Mouse (Mus musculus) lung, postnatal 14 days (tissue): Measurements from ENCODE around the gene Cdkn1c.

ENCODE experiments used
- DNase-seq: peaks from one replicate; pipeline ENCODE4 v3.0.0; 2021

Gene Cdkn1c

DNA sequence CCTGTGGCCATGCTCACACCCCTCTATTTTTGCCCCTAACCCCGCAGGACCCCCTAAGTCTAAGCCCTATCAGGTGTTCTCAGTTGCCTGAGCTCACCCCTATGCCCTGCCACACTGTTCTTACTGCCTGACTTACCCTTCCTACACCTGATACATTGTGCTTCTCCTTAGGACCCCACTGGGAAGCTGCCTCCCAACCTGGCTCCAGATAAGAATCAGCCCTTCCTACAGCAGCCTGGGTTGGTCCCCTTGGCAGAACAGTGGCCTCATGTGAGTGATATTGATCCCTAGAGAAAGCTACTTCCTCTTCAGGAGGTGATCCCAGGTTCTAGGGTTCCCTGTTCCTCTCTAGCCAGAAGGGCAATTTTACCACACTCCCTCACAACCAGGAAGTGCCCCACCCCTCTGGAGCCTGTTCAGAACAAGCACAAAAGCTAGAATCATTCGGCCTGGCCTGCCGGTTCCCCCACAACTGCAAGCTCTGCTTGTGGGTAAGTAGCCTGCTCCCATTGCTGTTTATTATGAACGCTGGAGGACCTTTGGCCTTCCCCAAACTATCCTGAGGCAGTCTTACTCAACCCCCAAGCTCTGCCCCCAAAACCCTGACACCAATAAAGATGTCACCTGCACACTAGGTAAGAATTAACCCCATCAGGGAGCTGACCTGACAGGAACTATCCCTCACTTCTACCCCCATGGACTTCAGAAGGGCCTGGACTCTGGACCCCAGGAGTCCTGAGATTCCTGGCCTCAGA lies 12.7 kb upstream of the Cdkn1c start, which contains the start of gene Slc22a18:
Slc22a18 (plus strand) TSS at position 390 of the 755 bp plus-strand sequence.
- peak; percentile 57 for DNase-seq

DNA sequence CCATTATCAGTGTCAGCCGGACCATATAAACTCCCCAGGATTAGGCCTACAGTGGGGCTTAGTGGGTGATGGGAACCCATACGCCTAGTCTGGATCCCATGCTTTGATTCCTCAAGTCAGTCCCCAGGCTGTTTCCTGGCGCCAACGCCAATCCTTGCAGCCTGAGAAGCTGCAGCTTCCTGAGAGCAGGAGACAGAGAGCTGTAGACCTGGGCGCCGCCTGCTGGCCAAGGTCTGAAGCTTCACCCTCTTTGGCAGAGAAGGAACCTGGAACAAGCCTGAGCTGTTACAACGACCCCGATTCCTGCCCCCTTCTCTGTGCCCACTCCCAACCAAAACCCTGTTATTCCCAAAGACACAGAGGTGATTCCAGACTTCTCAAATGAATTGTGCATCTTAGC lies 9.1 kb upstream of the Cdkn1c start:
- peak; percentile 83 for DNase-seq

DNA sequence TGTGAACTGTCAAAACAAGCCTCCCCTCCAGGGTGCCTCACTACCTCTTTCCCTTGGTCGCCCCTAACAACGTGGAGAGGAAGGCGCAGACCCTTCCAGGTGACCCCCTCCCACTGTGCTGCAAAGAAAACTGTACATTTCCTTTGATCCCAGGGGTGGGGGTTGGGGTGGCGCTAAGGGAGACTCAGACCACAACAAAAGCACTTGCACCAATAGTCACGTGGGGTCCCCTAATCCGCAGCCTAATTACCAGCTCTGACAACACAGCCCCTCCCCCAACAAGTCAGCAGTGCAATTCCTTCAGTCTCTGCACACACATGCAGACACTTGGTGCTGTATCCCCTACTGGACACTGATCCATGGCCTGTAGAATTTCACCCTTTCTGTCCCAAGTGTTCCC lies 6.9 kb upstream of the Cdkn1c start:
- no peak for DNase-seq

- DNase-seq, result peak; percentile 87
These were observed 5.3 kb upstream of the Cdkn1c start for GRCm38 (mm10) chr7:143466099-143466677.

DNA sequence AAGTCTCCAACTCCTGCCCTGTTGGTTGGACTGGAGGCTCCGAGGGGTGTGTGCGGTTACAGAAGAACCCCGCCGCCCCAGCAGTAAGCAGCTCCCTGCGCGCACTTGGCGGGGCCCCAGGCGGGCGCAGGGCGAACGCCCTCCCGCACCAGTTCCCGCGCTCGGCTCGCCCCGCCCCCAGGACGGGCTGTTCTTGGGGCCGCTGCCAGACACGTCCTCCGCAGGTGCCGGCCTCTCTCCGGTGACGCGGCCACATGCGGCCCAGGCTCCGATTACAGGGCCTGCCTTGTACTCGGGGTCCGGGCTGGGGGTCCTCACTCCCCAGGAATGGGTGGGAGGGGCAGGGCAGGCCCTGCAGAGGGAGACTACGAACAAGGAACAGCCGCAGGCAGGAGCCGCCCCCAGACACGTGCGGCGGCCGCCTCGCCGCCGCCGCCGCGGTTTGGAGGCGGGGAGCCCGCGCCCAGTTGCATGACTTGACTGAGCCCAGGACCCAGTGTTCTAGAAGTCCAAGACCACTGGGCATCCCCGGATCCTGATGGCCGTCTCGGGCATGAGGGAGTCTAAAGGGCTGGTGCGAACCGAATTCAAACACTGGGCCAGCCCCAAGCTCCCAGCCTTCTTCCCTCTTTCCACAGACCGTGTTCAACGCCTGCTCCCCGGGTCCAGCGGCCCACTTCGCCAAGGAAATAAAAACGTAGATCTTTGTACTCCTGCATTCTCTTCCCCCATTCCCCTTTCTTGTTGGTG lies 4.1 kb upstream of the Cdkn1c start:
- DNase-seq, result peak; percentile 51

DNA sequence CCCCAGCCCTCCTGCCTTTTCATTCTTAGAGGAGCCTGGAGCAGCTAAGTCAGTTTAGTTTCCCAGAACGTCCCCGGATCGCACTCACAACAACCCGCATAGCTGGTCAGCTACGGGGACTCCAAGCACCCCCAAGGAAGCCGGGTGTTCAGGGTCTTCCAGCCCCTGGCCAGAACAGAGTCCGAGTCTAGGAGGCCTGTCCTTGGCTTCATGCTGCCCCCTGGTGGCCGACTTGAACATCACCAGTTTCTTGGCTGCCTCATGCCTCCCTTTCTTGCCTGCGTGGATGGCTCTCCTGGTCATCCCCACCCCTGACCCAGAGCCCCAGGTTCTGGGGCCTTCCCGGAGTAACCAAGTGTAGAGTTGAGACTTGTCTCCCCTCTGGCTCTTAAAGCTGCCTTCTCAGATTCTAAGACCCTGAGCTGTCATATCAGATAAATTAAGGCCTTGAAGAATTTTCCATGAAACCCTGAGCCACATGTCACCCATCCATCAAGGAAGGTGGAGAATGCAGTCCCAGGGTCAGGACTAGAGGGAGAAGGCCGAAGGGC lies 3.1 kb upstream of the Cdkn1c start:
- peak; percentile 88 for DNase-seq

DNA sequence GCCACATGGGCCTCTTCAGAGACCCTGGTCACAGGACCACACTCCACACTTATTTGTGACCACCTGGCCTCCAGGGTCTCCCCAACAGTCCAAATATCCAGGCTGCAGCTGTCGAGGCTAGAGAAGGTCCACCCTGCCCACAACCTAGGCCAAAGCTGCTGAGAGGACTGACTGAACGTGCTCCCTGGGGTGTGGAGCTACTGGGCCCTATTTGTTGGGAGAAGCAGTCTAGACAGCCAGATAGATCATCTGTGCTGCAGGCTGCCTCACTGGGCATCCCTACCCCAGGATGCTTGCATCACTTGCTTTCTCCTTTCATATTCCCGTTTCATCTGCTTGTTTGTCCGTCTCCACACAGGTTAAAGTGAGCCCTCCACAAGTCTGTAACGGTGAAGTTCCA lies 1.7 kb upstream of the Cdkn1c start:
- DNase-seq, result no peak

GRCm38 (mm10) chr7:143461920-143462319 lies 1.1 kb upstream of the Cdkn1c start:
- DNase-seq, result no peak

GRCm38 (mm10) chr7:143461294-143461870 lies 532 bp upstream of the Cdkn1c start:
- no peak for DNase-seq

- no peak for DNase-seq
These were observed 524 bp downstream of the Cdkn1c start for GRCm38 (mm10) chr7:143460217-143460834.

GRCm38 (mm10) chr7:143459332-143460211 lies 1.3 kb downstream of the Cdkn1c start:
- DNase-seq, result peak; percentile 58

GRCm38 (mm10) chr7:143458963-143459331 lies 1.9 kb downstream of the Cdkn1c start:
- no peak for DNase-seq

DNA sequence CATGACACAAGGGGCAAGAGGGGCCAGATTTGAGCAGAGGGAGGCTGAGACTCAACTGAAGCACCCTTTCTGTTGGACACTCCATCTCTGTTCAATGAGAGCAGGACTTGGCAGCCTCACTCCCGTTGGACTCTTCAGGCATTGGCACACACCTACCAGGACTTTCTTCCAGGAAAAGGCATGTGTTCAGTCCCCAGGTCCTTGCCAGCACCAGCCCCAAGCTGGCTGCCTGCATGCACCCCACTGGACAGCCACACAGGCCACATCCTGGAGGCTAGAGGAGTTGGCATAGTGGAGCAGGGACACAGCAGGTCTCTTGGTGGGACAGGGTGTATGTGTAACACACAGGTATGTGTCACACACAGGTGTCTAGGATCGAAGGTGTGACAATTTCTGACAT lies 13.7 kb downstream of the Cdkn1c start:
- no peak for DNase-seq

GRCm38 (mm10) chr7:143445651-143446460 lies 15.0 kb downstream of the Cdkn1c start:
- DNase-seq, result no peak

- DNase-seq, result no peak
These were observed 15.7 kb downstream of the Cdkn1c start for GRCm38 (mm10) chr7:143444955-143445648.

GRCm38 (mm10) chr7:143444580-143444954 lies 16.3 kb downstream of the Cdkn1c start:
- no peak for DNase-seq

DNA sequence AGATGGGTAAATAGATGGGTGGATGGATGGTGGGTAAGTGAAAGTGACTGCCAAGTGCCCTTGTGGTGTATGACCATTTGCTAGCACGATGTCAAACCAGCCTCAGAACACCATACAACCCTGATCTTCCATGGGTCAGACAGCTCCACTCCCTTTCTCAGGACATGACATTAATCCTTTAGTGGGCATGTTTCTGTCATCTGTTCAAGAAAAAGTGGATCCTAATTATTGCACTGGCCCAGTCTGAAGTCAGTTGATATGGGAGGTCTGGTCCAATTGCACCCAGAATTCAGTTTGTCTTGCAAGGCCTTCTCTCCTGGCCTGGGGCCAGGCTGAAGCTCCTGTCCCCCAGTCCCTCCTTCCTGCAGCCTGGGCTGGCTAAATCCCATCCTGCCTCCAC lies 21.9 kb downstream of the Cdkn1c start:
- DNase-seq, result no peak

DNA sequence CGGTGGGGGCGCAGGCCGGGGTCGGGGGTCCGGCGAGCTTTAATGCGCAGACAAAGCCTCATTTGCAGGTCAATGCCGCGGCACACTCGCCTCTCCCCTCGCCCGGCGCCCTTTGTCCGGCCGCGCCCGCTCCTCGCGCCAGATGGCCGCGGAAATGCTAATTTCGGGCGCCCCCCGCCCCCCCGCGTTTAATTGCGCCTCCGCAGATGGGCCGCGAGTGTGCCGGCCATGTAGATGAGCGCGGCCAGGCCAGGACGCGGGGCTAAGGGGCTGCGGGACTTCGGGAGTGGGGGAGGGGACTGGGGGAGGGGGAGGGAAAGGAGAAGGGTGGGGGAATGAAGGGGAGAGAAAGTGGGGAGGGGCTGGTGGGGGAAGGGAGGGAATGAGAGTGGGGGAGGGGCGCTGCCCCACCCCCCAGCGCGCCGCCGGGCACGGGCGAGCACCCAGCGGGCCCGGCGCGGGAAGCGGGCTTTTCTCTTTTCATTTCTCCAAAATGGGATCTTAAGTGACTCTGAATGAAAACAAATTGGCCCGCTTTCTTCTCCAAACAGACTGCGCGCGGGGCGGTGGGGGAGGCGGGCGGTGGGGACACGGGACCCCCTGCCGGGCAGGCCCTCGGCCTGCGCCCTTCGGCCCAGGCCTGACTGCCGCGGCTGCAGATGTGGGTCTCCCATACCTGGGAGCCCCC lies 22.8 kb downstream of the Cdkn1c start:
- no peak for DNase-seq

DNA sequence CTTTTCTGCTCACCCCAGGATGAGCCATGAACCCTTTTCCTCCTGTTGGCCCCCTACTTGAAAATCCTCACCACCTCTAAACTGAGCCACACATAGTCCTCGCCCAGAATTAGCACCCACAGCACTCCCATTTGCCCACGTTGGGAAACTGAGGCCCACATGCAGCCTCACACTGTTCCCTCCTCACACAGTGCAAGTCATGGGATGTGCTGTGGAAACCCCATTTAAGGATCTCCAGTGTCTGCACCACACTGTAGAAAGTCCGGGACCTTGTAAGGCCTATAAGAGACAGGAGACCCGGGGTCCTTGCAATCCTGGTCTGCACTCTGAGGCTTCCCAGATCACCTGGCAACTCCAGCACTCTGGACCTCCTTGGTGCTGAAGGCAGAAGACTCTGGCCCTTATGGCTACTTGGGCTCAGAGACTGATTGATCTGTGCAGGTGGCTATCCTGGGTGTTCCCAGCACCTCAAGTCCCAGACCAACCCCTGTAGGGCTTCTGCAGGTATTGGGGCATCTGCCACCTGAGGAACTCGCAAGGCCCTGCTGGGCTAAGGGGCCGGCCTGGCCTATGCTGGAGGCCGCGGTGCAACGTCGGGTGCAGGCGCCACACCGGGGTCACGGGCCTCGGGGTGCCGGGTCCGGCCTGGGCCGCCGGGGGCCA lies 23.5 kb downstream of the Cdkn1c start:
- DNase-seq, result no peak
